Mouse (Mus musculus): ENCODE results near the gene Mvb12a. TPM values are rescaled to one million over a fixed set of nuclear protein-coding genes. Genes with fewer than 3 reads are reported as not detected.

Gene Mvb12a
- 50.8 and 66.6 TPM in 2 replicates for polyA plus RNA-seq (2014; fragmentation: Nextera tagmentation; extraction: Ambion mirVana)

DNA sequence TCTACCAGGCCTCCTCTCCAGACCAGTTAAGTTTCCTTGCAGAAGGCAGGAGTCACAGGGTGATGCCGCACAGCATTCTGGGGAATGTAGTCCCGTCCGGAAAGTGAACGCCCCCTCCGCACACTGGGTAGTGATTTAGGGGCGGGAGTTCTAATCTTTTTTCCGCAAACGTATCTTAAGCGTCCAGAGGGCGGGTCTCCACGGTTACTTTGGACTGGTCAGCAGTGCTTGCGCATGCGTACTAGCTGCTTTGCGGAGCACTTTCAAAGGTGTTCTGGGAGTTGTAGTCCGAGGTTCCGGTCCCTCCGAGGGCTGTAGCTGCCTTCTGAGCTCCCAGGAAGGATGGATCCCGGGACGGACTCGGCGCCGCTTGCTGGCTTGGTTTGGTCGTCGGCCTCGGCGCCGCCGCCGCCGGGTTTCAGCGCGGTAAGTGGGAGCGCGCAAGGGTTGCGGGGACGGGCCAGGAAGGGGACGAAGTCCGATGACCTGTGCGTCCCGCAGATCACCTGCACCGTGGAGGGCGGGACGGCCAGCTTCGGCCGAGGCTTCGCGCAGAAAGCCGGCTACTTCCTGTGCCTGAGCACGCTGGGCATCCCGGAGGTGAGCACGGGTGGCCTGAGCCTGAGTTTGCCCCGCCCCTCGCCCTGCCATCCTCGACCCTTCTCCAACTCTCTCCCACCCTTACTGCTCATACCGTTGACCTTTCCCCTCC, at the start of gene Mvb12a:
Gene Mvb12a, plus strand, starts transcription at position 291 of the 712 bp plus-strand sequence.
- Histone ChIP-seq H3K9me3 (ENCODE audit: control insufficient read depth, low read length) (no peaks in the 10 kb centered on the region), H3K4me3 (replicated peaks; ENCODE audit: low read length) (peak within 1 kb of the TSS; percentile 79), H3K9ac (peak within 1 kb of the TSS; percentile 81), H3K36me3 (replicated peaks; ENCODE audit: control insufficient read depth, insufficient read depth) (peaks cover 25% of the 10 kb centered on the region), H3K27me3 (ENCODE audit: control insufficient read depth, insufficient read depth, low read length) (peaks cover 2% of the 10 kb centered on the region), H3K27ac (0 out of 2 replicates have a peak within 1 kb of the TSS, but pooled peaks have one; percentile 51), H3K4me2 (replicated peaks) (peak within 1 kb of the TSS; percentile 85), H3K4me1 (replicated peaks; ENCODE audit: control insufficient read depth, insufficient read depth, low read length) (peaks cover 9% of the 10 kb centered on the region; the same call in 1 of the 2 replicates)
- ATAC-seq (ENCODE audit: low FRiP score) (peak; percentile 96), DNase-seq (ENCODE audit: low spot score) (peak; percentile 97)
- WGBS = under 1% methylated on average over 54 of the region's 55 CpGs

DNA sequence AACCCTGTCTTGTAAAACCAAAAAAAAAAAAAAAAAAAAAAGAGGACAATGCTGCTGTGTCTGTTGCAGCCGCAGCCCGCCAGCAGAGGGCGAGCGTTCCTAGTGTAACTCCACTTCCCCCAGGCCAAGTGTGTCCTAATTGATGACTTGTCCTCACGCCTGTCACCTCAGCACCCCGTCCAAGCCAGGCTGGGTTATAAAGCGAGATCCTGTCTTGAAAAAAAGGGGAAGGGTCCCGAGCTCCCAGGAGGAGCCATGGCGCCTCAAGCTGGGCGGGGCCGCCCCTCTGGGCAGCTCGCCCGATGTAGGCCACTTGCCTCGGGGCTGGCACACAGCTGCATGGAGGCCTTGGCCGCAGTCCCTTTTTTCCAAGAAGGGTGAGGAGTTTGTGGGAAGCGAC, 47.7 kb upstream of the Mvb12a start:
- H3K27me3 ChIP-seq (ENCODE audit: control insufficient read depth, insufficient read depth, low read length) = no peaks in the 10 kb centered on the region
- no peak overlapping the region for H3K4me3 ChIP-seq (replicated peaks; ENCODE audit: low read length)
- ATAC-seq (ENCODE audit: low FRiP score) (peak; percentile 72), DNase-seq (ENCODE audit: low spot score) (peak; percentile 82)
- H3K9me3 ChIP-seq (ENCODE audit: control insufficient read depth, low read length) = no peaks in the 10 kb centered on the region
- 23% methylated on average over 15 of the region's 16 CpGs for WGBS
- H3K4me1 ChIP-seq (replicated peaks; ENCODE audit: control insufficient read depth, insufficient read depth, low read length) = no peaks in the 10 kb centered on the region
- H3K9ac ChIP-seq = no peak overlapping the region
- no peak overlapping the region for H3K27ac ChIP-seq
- peak overlapping the region; percentile 24; the same call in 1 of the 2 replicates for H3K4me2 ChIP-seq (replicated peaks)
- H3K36me3 ChIP-seq (replicated peaks; ENCODE audit: control insufficient read depth, insufficient read depth) = peaks cover 41% of the 10 kb centered on the region

DNA sequence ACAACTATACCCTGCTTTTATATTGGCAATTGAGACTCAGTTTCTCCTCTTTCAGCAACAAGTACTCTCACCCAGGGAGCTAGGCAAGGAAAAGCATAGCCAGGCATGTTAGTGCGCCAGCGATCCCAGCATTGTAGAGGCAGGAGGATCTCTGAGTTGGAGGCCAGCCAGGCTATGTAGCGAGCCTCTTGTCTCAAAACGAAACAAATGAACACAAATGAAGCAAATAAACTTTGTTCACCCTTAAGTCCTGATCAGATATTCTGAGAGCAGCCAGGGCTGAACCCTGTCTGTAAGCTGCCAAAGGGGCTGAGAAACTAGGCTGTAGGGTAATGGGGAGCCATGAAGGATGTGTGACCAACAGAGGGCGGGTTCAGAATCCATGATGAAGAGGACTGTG, 46.9 kb upstream of the Mvb12a start:
- Histone ChIP-seq H3K27me3 (ENCODE audit: control insufficient read depth, insufficient read depth, low read length) (no peaks in the 10 kb centered on the region), H3K4me2 (replicated peaks) (no peak overlapping the region), H3K27ac (0 out of 2 replicates have a peak overlapping the region, but pooled peaks have one; percentile 48), H3K4me3 (replicated peaks; ENCODE audit: low read length) (no peak overlapping the region), H3K9me3 (ENCODE audit: control insufficient read depth, low read length) (no peaks in the 10 kb centered on the region), H3K36me3 (replicated peaks; ENCODE audit: control insufficient read depth, insufficient read depth) (peaks cover 34% of the 10 kb centered on the region), H3K4me1 (replicated peaks; ENCODE audit: control insufficient read depth, insufficient read depth, low read length) (no peaks in the 10 kb centered on the region), H3K9ac (no peak overlapping the region)
- ATAC-seq (ENCODE audit: low FRiP score) = no peak
- WGBS = 91% methylated on average over 5 of the region's 5 CpGs
- DNase-seq (ENCODE audit: low spot score) = no peak

DNA sequence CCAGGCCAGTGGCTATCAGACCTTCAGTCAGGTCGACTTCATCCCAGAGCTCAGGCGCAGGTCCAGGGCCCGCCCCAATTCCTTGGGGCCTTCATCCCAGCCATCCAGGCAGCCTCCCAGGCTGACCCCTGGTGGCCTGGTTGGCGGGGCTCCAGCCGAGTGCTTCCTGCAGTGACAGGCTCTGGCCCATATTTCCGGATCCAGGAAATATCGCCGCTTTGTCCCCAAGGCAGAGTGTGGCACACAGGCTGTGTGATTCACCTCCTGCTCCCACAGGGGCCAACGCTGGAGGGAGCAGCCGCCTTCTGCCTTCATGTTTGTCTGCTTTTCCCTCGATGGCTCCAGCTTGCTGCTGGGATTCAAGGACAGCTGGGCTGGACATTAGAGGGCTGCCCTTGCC, 46.2 kb upstream of the Mvb12a start:
- H3K27me3 ChIP-seq (ENCODE audit: control insufficient read depth, insufficient read depth, low read length) = no peaks in the 10 kb centered on the region
- WGBS = 42% methylated on average over 11 of the region's 11 CpGs
- H3K9me3 ChIP-seq (ENCODE audit: control insufficient read depth, low read length) = no peaks in the 10 kb centered on the region
- ATAC-seq (ENCODE audit: low FRiP score) (no peak), DNase-seq (ENCODE audit: low spot score) (no peak)
- no peak overlapping the region for H3K9ac ChIP-seq
- 0 out of 2 replicates have a peak overlapping the region, but pooled peaks have one; percentile 48 for H3K27ac ChIP-seq
- no peak overlapping the region for H3K4me2 ChIP-seq (replicated peaks)
- no peaks in the 10 kb centered on the region for H3K4me1 ChIP-seq (replicated peaks; ENCODE audit: control insufficient read depth, insufficient read depth, low read length)
- peaks cover 27% of the 10 kb centered on the region for H3K36me3 ChIP-seq (replicated peaks; ENCODE audit: control insufficient read depth, insufficient read depth)
- no peak overlapping the region for H3K4me3 ChIP-seq (replicated peaks; ENCODE audit: low read length)

DNA sequence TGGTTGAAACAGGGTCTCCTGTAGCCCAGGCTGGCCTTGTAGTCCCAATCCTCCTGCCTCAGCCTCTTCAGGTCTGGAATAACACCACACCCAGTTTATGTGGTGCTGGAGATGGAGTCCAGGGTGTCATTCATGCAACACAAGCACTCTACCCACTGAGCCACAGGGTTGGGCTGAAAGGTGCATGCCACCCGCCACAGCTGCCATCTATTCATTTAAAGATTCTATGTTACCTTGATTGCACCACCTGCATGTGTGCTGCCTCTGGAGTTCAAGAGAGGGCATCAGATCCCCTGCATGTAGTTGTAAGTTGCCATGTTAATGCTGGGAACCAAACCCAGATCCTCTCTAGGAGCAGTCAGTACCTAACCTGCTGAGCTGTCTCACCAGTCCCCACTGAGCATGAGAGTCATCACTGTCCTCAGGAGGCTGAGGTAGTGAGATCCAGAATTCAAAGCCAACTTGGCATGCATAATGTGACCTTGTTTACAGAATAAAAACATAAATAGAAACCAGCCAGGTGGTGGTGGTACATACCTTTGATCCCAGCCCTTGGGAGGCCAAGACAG, 45.6 kb upstream of the Mvb12a start:
- no peaks in the 10 kb centered on the region for H3K27me3 ChIP-seq (ENCODE audit: control insufficient read depth, insufficient read depth, low read length)
- DNase-seq (ENCODE audit: low spot score) (no peak), ATAC-seq (ENCODE audit: low FRiP score) (no peak)
- no peak overlapping the region for H3K27ac ChIP-seq
- H3K4me2 ChIP-seq (replicated peaks) = no peak overlapping the region
- H3K9ac ChIP-seq = no peak overlapping the region
- H3K4me3 ChIP-seq (replicated peaks; ENCODE audit: low read length) = no peak overlapping the region
- WGBS = 88% methylated on average over 1 of the region's 1 CpGs
- no peaks in the 10 kb centered on the region for H3K4me1 ChIP-seq (replicated peaks; ENCODE audit: control insufficient read depth, insufficient read depth, low read length)
- H3K36me3 ChIP-seq (replicated peaks; ENCODE audit: control insufficient read depth, insufficient read depth) = peaks cover 21% of the 10 kb centered on the region; the same call in 1 of the 2 replicates
- H3K9me3 ChIP-seq (ENCODE audit: control insufficient read depth, low read length) = no peaks in the 10 kb centered on the region

DNA sequence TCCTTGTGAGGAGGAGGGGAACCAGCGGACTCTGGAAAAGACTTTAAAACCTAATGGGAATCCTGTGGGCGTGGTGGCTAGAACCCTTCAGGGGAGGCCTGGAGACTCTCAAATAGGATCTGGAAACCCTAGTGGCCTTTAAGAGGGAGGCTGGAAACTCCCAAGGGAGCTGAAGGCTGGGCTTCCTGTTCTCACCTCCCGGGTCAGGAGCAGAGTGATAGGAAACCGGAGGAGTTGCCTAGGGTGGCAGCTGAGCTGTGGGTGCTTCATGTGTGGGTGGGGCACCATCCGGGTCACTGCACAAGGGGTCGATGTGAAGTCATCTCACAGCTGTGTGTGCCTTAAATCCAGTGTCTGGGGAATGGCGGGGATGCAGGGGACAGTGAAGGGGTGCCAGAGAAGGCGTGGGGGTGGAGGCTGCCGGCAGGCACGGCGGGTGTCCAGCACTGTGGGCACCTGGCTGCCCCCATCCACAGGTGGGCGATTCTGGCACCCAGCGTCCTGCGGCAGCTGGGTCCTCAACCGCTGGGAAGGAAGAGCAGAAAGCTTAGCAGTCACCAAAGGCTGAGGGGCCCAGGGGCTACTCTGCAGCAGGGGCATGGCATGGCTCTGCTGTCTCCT, 44.7 kb upstream of the Mvb12a start:
- peaks cover 13% of the 10 kb centered on the region; the same call in 1 of the 2 replicates for H3K36me3 ChIP-seq (replicated peaks; ENCODE audit: control insufficient read depth, insufficient read depth)
- no peak overlapping the region for H3K4me2 ChIP-seq (replicated peaks)
- H3K27me3 ChIP-seq (ENCODE audit: control insufficient read depth, insufficient read depth, low read length) = no peaks in the 10 kb centered on the region
- no peak overlapping the region for H3K27ac ChIP-seq
- no peak overlapping the region for H3K9ac ChIP-seq
- ATAC-seq (ENCODE audit: low FRiP score) = no peak
- 27% methylated on average over 15 of the region's 15 CpGs for WGBS
- H3K9me3 ChIP-seq (ENCODE audit: control insufficient read depth, low read length) = no peaks in the 10 kb centered on the region
- no peak for DNase-seq (ENCODE audit: low spot score)
- no peak overlapping the region for H3K4me3 ChIP-seq (replicated peaks; ENCODE audit: low read length)
- no peaks in the 10 kb centered on the region for H3K4me1 ChIP-seq (replicated peaks; ENCODE audit: control insufficient read depth, insufficient read depth, low read length)

DNA sequence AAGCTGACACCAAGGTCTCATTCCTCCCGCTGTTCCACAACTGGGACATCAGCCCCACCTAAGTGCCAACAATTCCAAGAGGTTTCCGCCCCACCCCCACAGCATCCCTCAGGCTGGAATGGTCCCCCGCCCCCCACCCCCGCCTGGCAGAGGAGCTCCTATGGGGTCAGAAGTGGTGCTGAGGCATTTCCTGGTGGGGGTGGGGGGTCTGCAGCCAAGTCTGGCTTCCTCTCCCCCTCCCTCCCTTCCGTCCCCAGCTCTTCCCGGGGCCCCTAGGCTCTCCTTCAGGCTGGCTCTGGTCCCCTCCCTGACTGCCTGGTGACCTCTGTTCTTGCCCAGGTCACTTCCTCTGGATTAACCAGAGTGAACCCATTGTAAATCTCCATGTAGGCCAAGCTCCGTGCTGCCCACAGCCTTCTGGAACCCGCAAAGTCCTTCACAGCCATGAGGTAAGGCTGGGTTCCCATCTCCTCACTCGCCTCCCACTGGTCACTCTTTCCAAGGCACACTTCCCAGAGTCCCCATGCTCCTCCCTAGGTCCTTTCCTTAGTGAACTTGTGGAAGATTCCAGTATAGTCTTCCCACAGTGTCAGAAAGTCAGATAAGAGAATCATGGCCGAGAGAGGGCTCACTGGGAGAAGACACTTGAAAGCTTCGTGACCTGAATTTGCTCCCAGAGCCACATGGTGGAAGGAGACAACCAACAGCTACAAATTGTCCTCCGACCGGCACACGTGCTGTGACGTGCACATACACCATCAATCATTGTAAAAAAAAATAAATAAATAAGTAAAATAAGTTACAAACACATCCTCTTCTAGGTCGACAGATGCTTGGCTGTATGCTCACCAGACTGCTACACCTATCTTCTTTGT, 43.7 kb upstream of the Mvb12a start:
- no peak overlapping the region for H3K4me3 ChIP-seq (replicated peaks; ENCODE audit: low read length)
- H3K9ac ChIP-seq = no peak overlapping the region
- 44% methylated on average over 15 of the region's 16 CpGs for WGBS
- H3K9me3 ChIP-seq (ENCODE audit: control insufficient read depth, low read length) = no peaks in the 10 kb centered on the region
- ATAC-seq (ENCODE audit: low FRiP score) (no peak), DNase-seq (ENCODE audit: low spot score) (no peak)
- peaks cover 4% of the 10 kb centered on the region; the same call in 1 of the 2 replicates for H3K36me3 ChIP-seq (replicated peaks; ENCODE audit: control insufficient read depth, insufficient read depth)
- no peak overlapping the region for H3K27ac ChIP-seq
- no peaks in the 10 kb centered on the region for H3K4me1 ChIP-seq (replicated peaks; ENCODE audit: control insufficient read depth, insufficient read depth, low read length)
- no peak overlapping the region for H3K4me2 ChIP-seq (replicated peaks)
- H3K27me3 ChIP-seq (ENCODE audit: control insufficient read depth, insufficient read depth, low read length) = no peaks in the 10 kb centered on the region

DNA sequence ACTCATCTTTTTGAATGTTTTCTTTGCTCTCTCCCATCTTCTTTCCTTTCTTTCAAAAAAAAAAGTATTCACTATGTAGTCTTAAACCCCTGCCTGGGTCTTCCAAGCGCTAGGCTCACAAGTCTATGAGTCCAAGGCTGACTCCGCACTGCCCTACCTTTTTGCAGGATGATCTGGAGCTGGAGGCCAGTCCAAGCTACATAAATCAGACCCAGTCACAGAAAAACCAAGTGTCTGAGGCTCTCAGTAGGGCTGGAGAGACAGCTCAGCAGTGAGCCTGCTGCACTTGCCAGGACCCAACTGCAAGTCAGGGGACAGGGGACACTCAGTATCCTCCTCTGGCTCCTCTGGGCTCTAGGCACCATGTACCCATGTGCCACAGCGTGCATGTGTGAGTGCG, 38.4 kb upstream of the Mvb12a start:
- H3K27me3 ChIP-seq (ENCODE audit: control insufficient read depth, insufficient read depth, low read length) = peaks cover 42% of the 10 kb centered on the region
- no peak overlapping the region for H3K27ac ChIP-seq
- H3K36me3 ChIP-seq (replicated peaks; ENCODE audit: control insufficient read depth, insufficient read depth) = no peaks in the 10 kb centered on the region
- no peak overlapping the region for H3K9ac ChIP-seq
- peaks cover 10% of the 10 kb centered on the region for H3K4me1 ChIP-seq (replicated peaks; ENCODE audit: control insufficient read depth, insufficient read depth, low read length)
- WGBS = 92% methylated on average over 4 of the region's 4 CpGs
- no peak overlapping the region for H3K4me2 ChIP-seq (replicated peaks)
- no peak overlapping the region for H3K4me3 ChIP-seq (replicated peaks; ENCODE audit: low read length)
- no peak for ATAC-seq (ENCODE audit: low FRiP score)
- no peak for DNase-seq (ENCODE audit: low spot score)
- H3K9me3 ChIP-seq (ENCODE audit: control insufficient read depth, low read length) = no peaks in the 10 kb centered on the region

Data from hindbrain, embryonic 14.5 days (tissue).